Mouse (Mus musculus): ENCODE data around the gene Tmod3. TPM values are rescaled to one million over a fixed set of nuclear protein-coding genes. Genes with fewer than 3 reads are reported as not detected.
A peak's percentile ranks its signal among the peaks of the same experiment; 100 is the strongest.
"Not testable (repeated sequence)": the region's sequence is repeated elsewhere in the genome, so short reads cannot be mapped to it uniquely, and the experiment has no call there.

Tmod3 gene
- polyA plus RNA-seq, 1 experiment from 2014 or later = 101 TPM

- Histone ChIP-seq H3K4me1 (0 out of 2 replicates have a peak, but pooled peaks cover 3% of the 10 kb centered on the region), H3K36me3 (replicated peaks) (peaks cover 4% of the 10 kb centered on the region; the same call in 1 of the 2 replicates), H3K4me3 (replicated peaks) (no peak overlapping the region), H3K4me2 (no peak overlapping the region), H3K27me3 (no peaks in the 10 kb centered on the region), H3K27ac (no peak overlapping the region), H3K9me3 (no peaks in the 10 kb centered on the region), H3K9ac (no peak overlapping the region)
- ATAC-seq (ENCODE audit: low FRiP score) = peak; percentile 70; the same call in 1 of the 2 replicates
- 67% methylated on average over 4 of the region's 4 CpGs for WGBS
Measured at GRCm38 (mm10) chr9:75521788-75522187, 37.7 kb downstream of the Tmod3 start.

- Histone ChIP-seq H3K4me3 (replicated peaks) (no peak overlapping the region), H3K4me1 (0 out of 2 replicates have a peak, but pooled peaks cover 3% of the 10 kb centered on the region), H3K4me2 (no peak overlapping the region), H3K27ac (no peak overlapping the region), H3K36me3 (replicated peaks) (peaks cover 4% of the 10 kb centered on the region; the same call in 1 of the 2 replicates), H3K9ac (no peak overlapping the region), H3K9me3 (no peaks in the 10 kb centered on the region), H3K27me3 (no peaks in the 10 kb centered on the region)
- 94% methylated on average over 8 of the region's 8 CpGs for WGBS
- ATAC-seq (ENCODE audit: low FRiP score) = no peak
Measured at GRCm38 (mm10) chr9:75520940-75521339, 38.5 kb downstream of the Tmod3 start.

GRCm38 (mm10) chr9:75517751-75518150, 41.7 kb downstream of the Tmod3 start:
- peaks cover 10% of the 10 kb centered on the region for H3K36me3 ChIP-seq (replicated peaks)
- WGBS = 74% methylated on average over 3 of the region's 3 CpGs
- no peaks in the 10 kb centered on the region for H3K27me3 ChIP-seq
- H3K4me2 ChIP-seq = no peak overlapping the region
- H3K4me3 ChIP-seq (replicated peaks) = no peak overlapping the region
- H3K27ac ChIP-seq = no peak overlapping the region
- ATAC-seq (ENCODE audit: low FRiP score) = no peak
- no peak overlapping the region for H3K9ac ChIP-seq
- no peaks in the 10 kb centered on the region for H3K9me3 ChIP-seq
- H3K4me1 ChIP-seq = no peaks in the 10 kb centered on the region

- Histone ChIP-seq H3K4me3 (replicated peaks) (no peak overlapping the region), H3K36me3 (replicated peaks) (peaks cover 7% of the 10 kb centered on the region; the same call in 1 of the 2 replicates), H3K4me1 (0 out of 2 replicates have a peak, but pooled peaks cover 5% of the 10 kb centered on the region), H3K27me3 (no peaks in the 10 kb centered on the region), H3K4me2 (no peak overlapping the region), H3K27ac (no peak overlapping the region), H3K9me3 (no peaks in the 10 kb centered on the region), H3K9ac (no peak overlapping the region)
- ATAC-seq (ENCODE audit: low FRiP score) = peak; percentile 75; the same call in 1 of the 2 replicates
- 68% methylated on average over 12 of the region's 12 CpGs for WGBS
Measured at GRCm38 (mm10) chr9:75515464-75516113, 43.9 kb downstream of the Tmod3 start.

- 0 out of 2 replicates have a peak, but pooled peaks have one; percentile 20 for ATAC-seq (ENCODE audit: low FRiP score)
- 80% methylated on average over 8 of the region's 8 CpGs for WGBS
- H3K36me3 ChIP-seq (replicated peaks) = peaks cover 41% of the 10 kb centered on the region
Measured at GRCm38 (mm10) chr9:75511236-75511939, 48.1 kb downstream of the Tmod3 start.

GRCm38 (mm10) chr9:75504311-75504710, 55.1 kb downstream of the Tmod3 start:
- no peaks in the 10 kb centered on the region for H3K4me1 ChIP-seq
- H3K4me2 ChIP-seq = no peak overlapping the region
- no peaks in the 10 kb centered on the region for H3K9me3 ChIP-seq
- no peak overlapping the region for H3K27ac ChIP-seq
- peaks cover 64% of the 10 kb centered on the region for H3K36me3 ChIP-seq (replicated peaks)
- no peak overlapping the region for H3K9ac ChIP-seq
- 94% methylated on average over 6 of the region's 6 CpGs for WGBS
- ATAC-seq (ENCODE audit: low FRiP score) = no peak
- H3K27me3 ChIP-seq = no peaks in the 10 kb centered on the region
- H3K4me3 ChIP-seq (replicated peaks) = no peak overlapping the region

More at GRCm38 (mm10) chr9:75511236-75511939, 48.1 kb downstream of the Tmod3 start:
- no peak overlapping the region for H3K9ac ChIP-seq
- H3K4me2 ChIP-seq = no peak overlapping the region
- H3K4me3 ChIP-seq (replicated peaks) = no peak overlapping the region
- no peaks in the 10 kb centered on the region for H3K9me3 ChIP-seq
- H3K27ac ChIP-seq = peak overlapping the region; percentile 43; the same call in 1 of the 2 replicates
- 0 out of 2 replicates have a peak, but pooled peaks cover 5% of the 10 kb centered on the region for H3K4me1 ChIP-seq
- no peaks in the 10 kb centered on the region for H3K27me3 ChIP-seq

- no peak overlapping the region for H3K4me2 ChIP-seq
- H3K4me1 ChIP-seq = no peaks in the 10 kb centered on the region
- peaks cover 3% of the 10 kb centered on the region; the same call in 1 of the 2 replicates for H3K9me3 ChIP-seq
- H3K27ac ChIP-seq = no peak overlapping the region
- peaks cover 35% of the 10 kb centered on the region for H3K36me3 ChIP-seq (replicated peaks)
- no peak overlapping the region for H3K4me3 ChIP-seq (replicated peaks)
- no peak for ATAC-seq (ENCODE audit: low FRiP score)
- 93% methylated on average over 7 of the region's 7 CpGs for WGBS
- no peaks in the 10 kb centered on the region for H3K27me3 ChIP-seq
- no peak overlapping the region for H3K9ac ChIP-seq
Measured at GRCm38 (mm10) chr9:75498571-75498970, 60.9 kb downstream of the Tmod3 start.

GRCm38 (mm10) chr9:75495945-75496344, 63.5 kb downstream of the Tmod3 start:
- Histone ChIP-seq H3K4me3 (replicated peaks) (no peak overlapping the region), H3K4me1 (no peaks in the 10 kb centered on the region), H3K9ac (no peak overlapping the region), H3K9me3 (peaks cover 3% of the 10 kb centered on the region; the same call in 1 of the 2 replicates), H3K4me2 (no peak overlapping the region), H3K27ac (0 out of 2 replicates have a peak overlapping the region, but pooled peaks have one; percentile 19), H3K36me3 (replicated peaks) (peaks cover 21% of the 10 kb centered on the region), H3K27me3 (no peaks in the 10 kb centered on the region)
- no peak for ATAC-seq (ENCODE audit: low FRiP score)
- WGBS = 90% methylated on average over 10 of the region's 10 CpGs

GRCm38 (mm10) chr9:75494407-75495005, 65.0 kb downstream of the Tmod3 start:
- WGBS = 86% methylated on average over 9 of the region's 9 CpGs
- H3K36me3 ChIP-seq (replicated peaks) = peaks cover 13% of the 10 kb centered on the region
- peaks cover 3% of the 10 kb centered on the region; the same call in 1 of the 2 replicates for H3K9me3 ChIP-seq
- H3K4me3 ChIP-seq (replicated peaks) = no peak overlapping the region
- no peak overlapping the region for H3K4me2 ChIP-seq
- H3K27ac ChIP-seq = no peak overlapping the region
- ATAC-seq (ENCODE audit: low FRiP score) = no peak
- H3K27me3 ChIP-seq = no peaks in the 10 kb centered on the region
- H3K9ac ChIP-seq = no peak overlapping the region
- no peaks in the 10 kb centered on the region for H3K4me1 ChIP-seq

GRCm38 (mm10) chr9:75488255-75488654, 71.2 kb downstream of the Tmod3 start:
- H3K36me3 ChIP-seq (replicated peaks) = 0 out of 2 replicates have a peak, but pooled peaks cover 10% of the 10 kb centered on the region
- H3K9ac ChIP-seq; ATAC-seq (ENCODE audit: low FRiP score); H3K4me2 ChIP-seq; H3K9me3 ChIP-seq; H3K27me3 ChIP-seq; H3K27ac ChIP-seq; H3K4me1 ChIP-seq; H3K4me3 ChIP-seq (replicated peaks): not testable (repeated sequence)
- 92% methylated on average over 7 of the region's 7 CpGs for WGBS

- H3K36me3 ChIP-seq (replicated peaks) = 0 out of 2 replicates have a peak, but pooled peaks cover 10% of the 10 kb centered on the region
- no peaks in the 10 kb centered on the region for H3K9me3 ChIP-seq
- no peak overlapping the region for H3K27ac ChIP-seq
- H3K4me1 ChIP-seq = no peaks in the 10 kb centered on the region
- no peak overlapping the region for H3K4me3 ChIP-seq (replicated peaks)
- 89% methylated on average over 6 of the region's 6 CpGs for WGBS
- H3K27me3 ChIP-seq = no peaks in the 10 kb centered on the region
- H3K9ac ChIP-seq = no peak overlapping the region
- no peak overlapping the region for H3K4me2 ChIP-seq
- ATAC-seq (ENCODE audit: low FRiP score) = no peak
Measured at GRCm38 (mm10) chr9:75485231-75485630, 74.2 kb downstream of the Tmod3 start.

GRCm38 (mm10) chr9:75480536-75481075, 78.9 kb downstream of the Tmod3 start:
- Histone ChIP-seq H3K4me2 (no peak overlapping the region), H3K9ac (no peak overlapping the region), H3K4me3 (replicated peaks) (no peak overlapping the region), H3K27me3 (no peaks in the 10 kb centered on the region), H3K36me3 (replicated peaks) (0 out of 2 replicates have a peak, but pooled peaks cover 10% of the 10 kb centered on the region), H3K27ac (no peak overlapping the region), H3K9me3 (no peaks in the 10 kb centered on the region), H3K4me1 (no peaks in the 10 kb centered on the region; the same call in 1 of the 2 replicates)
- no peak for ATAC-seq (ENCODE audit: low FRiP score)
- WGBS = 87% methylated on average over 5 of the region's 5 CpGs
